Mouse (Mus musculus) ovary, postnatal 14 days (tissue): ENCODE data around the gene Zfand2a.

Experiments
- DNase-seq: peaks from one replicate; pipeline ENCODE4 v3.0.0; 2022; ENCODE audit warnings: low spot score

Gene Zfand2a

GRCm38 (mm10) chr5:139484185-139484814, at the start of gene Zfand2a:
TSS of gene Zfand2a (minus strand) at chr5:139484549.
- DNase-seq = peak; percentile 97

GRCm38 (mm10) chr5:139528851-139529250, 44.5 kb upstream of the Zfand2a start:
- DNase-seq = no peak

- no peak for DNase-seq
These were observed 37.6 kb upstream of the Zfand2a start for GRCm38 (mm10) chr5:139521987-139522386.

- no peak for DNase-seq
These were observed 35.9 kb upstream of the Zfand2a start for GRCm38 (mm10) chr5:139520069-139520834.

GRCm38 (mm10) chr5:139516281-139516680, 31.9 kb upstream of the Zfand2a start:
- no peak for DNase-seq

GRCm38 (mm10) chr5:139512201-139512600, 27.9 kb upstream of the Zfand2a start:
- no peak for DNase-seq

- DNase-seq = no peak
These were observed 26.5 kb upstream of the Zfand2a start for GRCm38 (mm10) chr5:139510682-139511366.

GRCm38 (mm10) chr5:139506207-139506606, 21.9 kb upstream of the Zfand2a start:
- DNase-seq = no peak

GRCm38 (mm10) chr5:139505073-139505606, 20.8 kb upstream of the Zfand2a start:
- peak; percentile 80 for DNase-seq

- no peak for DNase-seq
These were observed 17.9 kb upstream of the Zfand2a start for GRCm38 (mm10) chr5:139502281-139502680.

- DNase-seq = no peak
These were observed 14.4 kb upstream of the Zfand2a start for GRCm38 (mm10) chr5:139498791-139499190.

- DNase-seq = no peak
These were observed 12.6 kb upstream of the Zfand2a start for GRCm38 (mm10) chr5:139496939-139497338.

- no peak for DNase-seq
These were observed 10.8 kb upstream of the Zfand2a start for GRCm38 (mm10) chr5:139495019-139495669.

GRCm38 (mm10) chr5:139493690-139494089, 9.3 kb upstream of the Zfand2a start:
- DNase-seq = no peak

GRCm38 (mm10) chr5:139491348-139491747, 7.0 kb upstream of the Zfand2a start:
- no peak for DNase-seq

- no peak for DNase-seq
These were observed 5.8 kb upstream of the Zfand2a start for GRCm38 (mm10) chr5:139490131-139490530.

GRCm38 (mm10) chr5:139483171-139483848, 1.0 kb downstream of the Zfand2a start:
- no peak for DNase-seq

- no peak for DNase-seq
These were observed 3.9 kb downstream of the Zfand2a start for GRCm38 (mm10) chr5:139480406-139480805.

GRCm38 (mm10) chr5:139479088-139479487, 5.3 kb downstream of the Zfand2a start:
- no peak for DNase-seq

GRCm38 (mm10) chr5:139474741-139475140, 9.6 kb downstream of the Zfand2a start:
- no peak for DNase-seq

- peak; percentile 21 for DNase-seq
These were observed 16.4 kb downstream of the Zfand2a start for GRCm38 (mm10) chr5:139467998-139468397.

- DNase-seq = no peak
These were observed 17.5 kb downstream of the Zfand2a start for GRCm38 (mm10) chr5:139466801-139467200.
